Mouse (Mus musculus) stomach, postnatal 0 days (tissue): ENCODE results near the gene Cadm2.

ENCODE experiments used
- CTCF ChIP-seq: IDR thresholded peaks from 2 replicates; pipeline ENCODE4 v1.5.1; 2016; ENCODE audit warnings: antibody characterized with exemption, low read depth, mild to moderate bottlenecking, moderate library complexity
- EP300 ChIP-seq: optimal IDR thresholded peaks from 2 replicates; pipeline ENCODE3; 2016; ENCODE audit warnings: antibody characterized with exemption

- TF ChIP-seq CTCF (peak; percentile 37; the same call in 1 of the 2 replicates), EP300 (no peak)
Observed at GRCm38 (mm10) chr16:66882597-66882996, 738.1 kb downstream of the Cadm2 start.
